Mouse (Mus musculus) CH12.LX (cell line): ENCODE measurements at regions not wholly inside any gene's neighbourhood (a gene's known extent, or its start where the extent isn't known, plus 50 kb on each side); places are given as distances from the start of the nearest gene placed in this dataset.
"Not testable (repeated sequence)": the region's sequence is repeated elsewhere in the genome, so short reads cannot be mapped to it uniquely, and the experiment has no call there.

Experiments
- DNase-seq: peaks from one replicate; pipeline ENCODE4 v3.0.0-alpha.2; 2013; ENCODE audit errors: extremely low read depth
- H3K27ac ChIP-seq: 2 replicates; pipeline ENCODE4 v1.5.1; 2012; ENCODE audit warnings: low read depth, mild to moderate bottlenecking, control low read depth, moderate library complexity; ENCODE audit not compliant: insufficient read depth
- H3K27me3 ChIP-seq: replicated peaks from 2 replicates; pipeline ENCODE3; 2012; ENCODE audit warnings: inconsistent platforms
- H3K36me3 ChIP-seq, 2 experiments: replicated peaks in 1 of 2; 2 replicates each; pipeline versions ENCODE3 to v1.6.1; 2012; ENCODE audit warnings: inconsistent platforms in 1 of 2, low read length in 1 of 2, mild to moderate bottlenecking in 1 of 2, mixed read lengths in 1 of 2, moderate library complexity in 1 of 2; ENCODE audit not compliant: control insufficient read depth in 1 of 2, insufficient read depth in 1 of 2
- H3K4me1 ChIP-seq, 2 experiments: 2 replicates each; pipeline ENCODE4 v1.6.1; 2012; ENCODE audit warnings: inconsistent platforms in 1 of 2, moderate library complexity in 1 of 2; ENCODE audit not compliant: insufficient read depth in 2 of 2, control insufficient read depth in 1 of 2
- H3K4me2 ChIP-seq: 2 replicates; pipeline ENCODE4 v1.6.1; 2012; ENCODE audit warnings: low read depth, mild to moderate bottlenecking, control low read depth; ENCODE audit not compliant: poor library complexity, insufficient read depth, severe bottlenecking
- H3K4me3 ChIP-seq, 3 experiments: fragments of 150-350 bp in 1 of 3; sonication (generic) in 1 of 3; replicated peaks in 1 of 3; 2 replicates each; pipeline versions ENCODE3 to v1.5.1; 2011 to 2012; ENCODE audit warnings: low read depth in 2 of 3, low read length in 2 of 3, mild to moderate bottlenecking in 2 of 3, moderate library complexity in 2 of 3, control low read depth in 1 of 3, improper control_type of control experiment in 1 of 3, inconsistent platforms in 1 of 3, mixed read lengths in 1 of 3; ENCODE audit not compliant: poor library complexity in 1 of 3
- H3K79me2 ChIP-seq: replicated peaks from 2 replicates; pipeline ENCODE4 v1.6.1; 2012; ENCODE audit warnings: mild to moderate bottlenecking, moderate library complexity; ENCODE audit not compliant: control insufficient read depth, poor library complexity, insufficient read depth, severe bottlenecking; ENCODE audit errors: extremely low read depth
- H3K9ac ChIP-seq: 2 replicates; pipeline ENCODE4 v1.6.1; 2012; ENCODE audit warnings: low read depth, mild to moderate bottlenecking, control low read depth, moderate library complexity; ENCODE audit not compliant: insufficient read depth
- H3K9me3 ChIP-seq: replicated peaks from 2 replicates; pipeline ENCODE3; 2012; ENCODE audit warnings: low read length, inconsistent platforms, mixed read lengths
- CHD2 ChIP-seq: IDR thresholded peaks from 2 replicates; pipeline ENCODE4 v1.6.1; 2011; ENCODE audit warnings: low read length, improper control_type of control experiment
- E2F4 ChIP-seq: IDR thresholded peaks from 2 replicates; pipeline ENCODE4 v1.6.1; 2011; ENCODE audit warnings: low read depth, low read length, improper control_type of control experiment; ENCODE audit not compliant: insufficient replicate concordance
- ELF1 ChIP-seq: IDR thresholded peaks from 2 replicates; pipeline ENCODE4 v1.6.1; 2014; ENCODE audit warnings: low read depth, mild to moderate bottlenecking, inconsistent platforms, low read length, improper control_type of control experiment
- EP300 ChIP-seq: IDR thresholded peaks from 2 replicates; pipeline ENCODE4 v1.6.1; 2011; ENCODE audit warnings: low read length, improper control_type of control experiment
- HCFC1 ChIP-seq: IDR thresholded peaks from 2 replicates; pipeline ENCODE4 v1.6.1; 2012; ENCODE audit warnings: low read depth, mild to moderate bottlenecking, inconsistent platforms, low read length, improper control_type of control experiment
- JUN ChIP-seq: IDR thresholded peaks from 2 replicates; pipeline ENCODE4 v1.6.1; 2011; ENCODE audit warnings: low read depth, mild to moderate bottlenecking, low read length, improper control_type of control experiment, moderate library complexity; ENCODE audit not compliant: insufficient read depth
- JUND ChIP-seq: conservative IDR thresholded peaks from 2 replicates; pipeline ENCODE4 v1.6.1; 2011; ENCODE audit warnings: low read depth, low read length, improper control_type of control experiment
- MAZ ChIP-seq: IDR thresholded peaks from 2 replicates; pipeline ENCODE4 v1.6.1; 2012; ENCODE audit warnings: low read depth, mild to moderate bottlenecking, inconsistent platforms, low read length, improper control_type of control experiment, moderate library complexity
- MEF2A ChIP-seq: IDR thresholded peaks from 2 replicates; pipeline ENCODE4 v1.6.1; 2014; ENCODE audit warnings: low read depth, mild to moderate bottlenecking, inconsistent platforms, low read length, improper control_type of control experiment, borderline replicate concordance
- NELFE ChIP-seq: IDR thresholded peaks from 2 replicates; pipeline ENCODE4 v1.6.1; 2011; ENCODE audit warnings: low read depth, low read length, improper control_type of control experiment
- POLR2A ChIP-seq: IDR thresholded peaks from 2 replicates; pipeline ENCODE4 v1.6.1; 2011; ENCODE audit warnings: low read depth, mild to moderate bottlenecking, improper control_type of control experiment, low read length
- POLR2AphosphoS2 ChIP-seq: IDR thresholded peaks from 2 replicates; pipeline ENCODE4 v1.6.1; 2011; ENCODE audit warnings: low read depth, low read length, improper control_type of control experiment
- RAD21 ChIP-seq: IDR thresholded peaks from 2 replicates; pipeline ENCODE4 v1.6.1; 2011; ENCODE audit warnings: low read depth, mild to moderate bottlenecking, low read length, improper control_type of control experiment, moderate library complexity
- TBP ChIP-seq: conservative IDR thresholded peaks from 2 replicates; pipeline ENCODE4 v1.6.1; 2011; ENCODE audit warnings: low read depth, low read length, improper control_type of control experiment
- USF1 ChIP-seq: IDR thresholded peaks from 2 replicates; pipeline ENCODE4 v1.6.1; 2014; ENCODE audit warnings: low read depth, mild to moderate bottlenecking, inconsistent platforms, low read length, improper control_type of control experiment
- USF2 ChIP-seq: conservative IDR thresholded peaks from 2 replicates; pipeline ENCODE4 v1.6.1; 2011; ENCODE audit warnings: low read depth, low read length, improper control_type of control experiment
- dilution Hi-C: fragments of 300-500 bp; cut with MboI; formaldehyde crosslinking; loops from 2 replicates; pipeline ENCODE4 v1.14.3; 2020; ENCODE audit warnings: low sequenced_read_pairs; ENCODE audit not compliant: extremely low pct_unique_long_range_greater_than_20kb, extremely low pct_ligation_motif_present
- in situ Hi-C: fragments of 300-500 bp; cut with MboI; formaldehyde crosslinking; loops from 3 replicates; pipeline ENCODE4 v1.14.3; 2019; ENCODE audit warnings: low sequenced_read_pairs, low pct_ligation_motif_present, low pct_unique_long_range_greater_than_20kb, mixed read lengths

DNA sequence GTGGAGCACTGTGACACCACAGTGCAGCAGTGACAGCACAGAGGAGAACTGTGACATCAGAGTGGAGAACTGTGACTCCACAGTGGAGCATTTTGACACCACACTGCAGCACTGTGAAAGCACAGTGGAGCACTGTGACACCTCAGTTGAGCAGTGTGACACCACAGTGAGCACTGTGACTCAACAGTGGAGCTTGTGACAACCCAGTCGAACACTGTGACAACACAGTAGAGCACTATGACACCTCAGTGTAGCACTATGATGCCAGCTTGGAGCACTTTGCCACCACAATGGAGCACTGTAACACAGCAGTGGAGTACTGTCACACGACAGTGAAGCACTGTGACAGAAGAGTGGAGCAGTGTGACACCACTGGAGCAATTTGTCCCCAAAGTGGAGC, 79.7 kb upstream of the Scaf8 start:
- Histone ChIP-seq H3K27me3 (no peaks in the 10 kb centered on the region), H3K4me1 (peaks cover 0 to 2% of the 10 kb centered on the region in 2 experiments; a peak in 1 of 4 replicates), H3K4me2 (no peak overlapping the region), H3K9ac (no peak overlapping the region), H3K27ac (no peak overlapping the region), H3K9me3 (peaks cover 5% of the 10 kb centered on the region), H3K4me3 (no peak overlapping the region), H3K79me2 (no peaks in the 10 kb centered on the region), H3K36me3 (no peaks in the 10 kb centered on the region)
- DNase-seq: no peak
- dilution Hi-C loops (no loop called here), in situ Hi-C loops (no loop called here)
- no peak for TF ChIP-seq ELF1

DNA sequence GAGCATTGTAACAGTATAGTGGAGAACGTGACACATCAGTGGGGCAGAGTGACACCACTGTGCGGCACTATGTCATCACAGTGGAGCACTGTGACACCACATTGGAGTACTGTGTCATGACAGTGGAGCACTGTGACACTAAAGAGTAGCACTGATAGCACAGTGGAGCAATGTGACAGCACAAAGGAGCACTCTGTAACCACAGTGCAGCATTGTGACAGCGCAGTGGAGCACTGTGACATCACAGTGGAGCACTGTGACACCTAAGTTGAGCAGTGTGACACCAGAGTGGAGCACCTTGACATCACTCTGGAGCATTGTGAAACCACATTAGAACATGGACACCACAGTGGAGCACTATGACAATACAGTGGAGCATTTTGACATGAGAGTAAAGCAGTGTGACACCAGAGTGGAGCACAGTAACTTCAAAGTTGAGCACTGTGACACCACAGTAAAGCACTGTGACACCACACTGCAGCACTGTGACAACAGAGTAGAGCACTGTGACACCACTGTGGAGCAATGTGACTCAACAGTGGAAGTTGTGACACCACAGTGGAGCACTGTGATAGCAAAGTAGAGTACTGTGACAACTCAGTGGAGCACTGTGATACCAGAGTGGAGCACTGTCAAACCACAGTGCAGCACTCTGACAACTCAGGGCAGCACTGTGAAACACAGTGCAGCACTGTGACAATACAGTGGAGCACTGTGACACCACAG, 77.5 kb upstream of the Scaf8 start:
- H3K4me2 ChIP-seq: no peak overlapping the region

DNA sequence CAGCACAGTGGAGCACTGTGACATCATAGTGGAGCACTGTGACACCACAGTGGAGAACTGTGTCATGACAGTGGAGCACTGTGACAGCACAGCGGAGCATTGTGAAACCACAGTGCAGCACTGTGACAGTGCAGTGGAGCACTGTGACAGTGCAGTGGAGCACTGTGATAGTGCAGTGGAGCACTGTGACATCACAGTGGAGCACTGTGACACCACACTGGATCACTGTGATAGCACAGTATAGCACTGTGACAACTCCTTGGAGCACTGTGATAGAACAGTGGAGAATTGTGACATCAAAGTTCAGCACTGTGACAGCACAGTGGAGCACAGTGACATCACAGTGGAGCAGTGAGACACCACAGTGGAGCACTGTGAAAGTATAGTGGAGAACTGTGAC, 76.7 kb upstream of the Scaf8 start:
- no peak overlapping the region for H3K4me3 ChIP-seq
- DNase-seq: no peak

More for the DNA sequence above, 77.5 kb upstream of the Scaf8 start:
- dilution Hi-C loops (no loop called here), in situ Hi-C loops (no loop called here)
- Histone ChIP-seq H3K4me1 (no peaks in the 10 kb centered on the region; a peak in 1 of 4 replicates), H3K79me2 (no peaks in the 10 kb centered on the region), H3K9ac (no peak overlapping the region), H3K36me3 (no peaks in the 10 kb centered on the region), H3K9me3 (no peaks in the 10 kb centered on the region), H3K27me3 (no peaks in the 10 kb centered on the region), H3K4me3 (no peak overlapping the region), H3K27ac (no peak overlapping the region)
- TF ChIP-seq USF1: no peak
- TF ChIP-seq CHD2: no peak
- no peak for TF ChIP-seq RAD21
- TF ChIP-seq NELFE: no peak
- TF ChIP-seq TBP: no peak
- TF ChIP-seq MAZ: no peak
- no peak for TF ChIP-seq MEF2A
- no peak for TF ChIP-seq HCFC1
- TF ChIP-seq EP300: no peak
- no peak for TF ChIP-seq JUN
- no peak for DNase-seq

DNA sequence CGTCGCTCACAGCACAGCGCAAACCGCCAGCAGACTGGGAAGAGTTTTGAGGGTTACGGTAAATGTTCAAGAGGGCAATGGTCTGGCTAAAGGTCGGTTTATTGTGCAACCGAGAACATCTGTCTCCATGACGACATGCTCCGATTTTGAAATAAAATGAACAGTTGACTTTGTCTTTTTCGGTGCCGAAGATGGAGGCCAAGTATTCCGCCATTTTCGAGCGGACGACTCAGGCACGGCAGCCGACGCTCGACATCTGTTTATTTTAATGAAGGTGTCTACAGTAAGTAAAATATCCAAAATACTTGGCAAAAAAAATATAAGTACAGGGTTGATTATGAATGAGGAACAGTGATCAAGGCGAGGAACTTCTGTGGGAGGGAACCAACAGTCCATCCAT, 70.3 kb upstream of the Scaf8 start:
- in situ Hi-C loops, H3K27me3 ChIP-seq, H3K36me3 ChIP-seq, dilution Hi-C loops, H3K4me3 ChIP-seq, H3K79me2 ChIP-seq, DNase-seq, H3K9ac ChIP-seq, H3K4me1 ChIP-seq, H3K9me3 ChIP-seq, H3K27ac ChIP-seq, H3K4me2 ChIP-seq: not testable (repeated sequence)

More for the DNA sequence above, 76.7 kb upstream of the Scaf8 start:
- no peaks in the 10 kb centered on the region for H3K36me3 ChIP-seq
- no peaks in the 10 kb centered on the region for H3K9me3 ChIP-seq
- H3K27ac ChIP-seq: no peak overlapping the region
- in situ Hi-C loops: no loop called here
- no peaks in the 10 kb centered on the region for H3K27me3 ChIP-seq
- no peak overlapping the region for H3K4me2 ChIP-seq
- dilution Hi-C loops: no loop called here
- H3K4me1 ChIP-seq: no peaks in the 10 kb centered on the region; a peak in 1 of 4 replicates
- no peak overlapping the region for H3K9ac ChIP-seq
- H3K79me2 ChIP-seq: no peaks in the 10 kb centered on the region
- no peak for TF ChIP-seq E2F4
- no peak for TF ChIP-seq JUND
- TF ChIP-seq MAZ: no peak
- TF ChIP-seq POLR2AphosphoS2: no peak
- no peak for TF ChIP-seq USF2
- no peak for TF ChIP-seq POLR2A
- TF ChIP-seq ELF1: no peak
- TF ChIP-seq, all 38 proteins: peak for 0
